Mouse (Mus musculus) neural tube, embryonic 14.5 days (tissue): Measurements from ENCODE around the gene Llcfc1. TPM values are rescaled to one million over a fixed set of nuclear protein-coding genes. Genes with fewer than 3 reads are reported as not detected.

Source experiments
- ATAC-seq: fragments of 200-750 bp; cut with Nextera tagmentation; 2 replicates; pipeline ENCODE4 v1.8.0; 2017; ENCODE audit warnings: low read depth, mild to moderate bottlenecking, moderate TSS enrichment, moderate library complexity
- H3K27ac ChIP-seq: fragments of 300-500 bp; sonication (generic); 2 replicates; pipeline ENCODE4 v1.5.1; 2014; ENCODE audit warnings: low read depth, mild to moderate bottlenecking, control low read depth, low read length, moderate library complexity, mixed read lengths
- H3K27me3 ChIP-seq: fragments of 300-500 bp; sonication (generic); 2 replicates; pipeline ENCODE4 v1.6.1; 2014; ENCODE audit warnings: low read length; ENCODE audit not compliant: control insufficient read depth, insufficient read depth
- H3K36me3 ChIP-seq: fragments of 300-500 bp; sonication (generic); 2 replicates; pipeline ENCODE4 v1.6.1; 2014; ENCODE audit warnings: low read length, mixed read lengths; ENCODE audit not compliant: control insufficient read depth, insufficient read depth
- H3K4me1 ChIP-seq: fragments of 300-500 bp; sonication (generic); 2 replicates; pipeline ENCODE4 v1.6.1; 2014; ENCODE audit warnings: low read length; ENCODE audit not compliant: control insufficient read depth, insufficient read depth
- H3K4me2 ChIP-seq: fragments of 300-500 bp; sonication (generic); 2 replicates; pipeline ENCODE4 v1.6.1; 2014; ENCODE audit warnings: mild to moderate bottlenecking, low read depth, low read length, control low read depth
- H3K4me3 ChIP-seq: fragments of 300-500 bp; sonication (generic); 2 replicates; pipeline ENCODE4 v1.5.1; 2014; ENCODE audit warnings: low read depth, low read length, control low read depth, mixed read lengths
- H3K9ac ChIP-seq: fragments of 300-500 bp; sonication (generic); replicated peaks from 2 replicates; pipeline ENCODE4 v1.6.1; 2014; ENCODE audit warnings: low read depth, mild to moderate bottlenecking, control low read depth, low read length, mixed read lengths
- H3K9me3 ChIP-seq: fragments of 300-500 bp; sonication (generic); 2 replicates; pipeline ENCODE4 v1.6.1; 2016; ENCODE audit warnings: low read length; ENCODE audit not compliant: control insufficient read depth
- WGBS: fragments of 180-500 bp; shearing (Covaris S2); extraction: QIAGEN DNeasy Blood & Tissue Kit; methylation state at CpG from one replicate; pipeline ENCODE4 v1.1.7; 2014; 5-methylcytosine and 5-hydroxymethylcytosine counted together
- polyA plus RNA-seq: library from polyadenylated mRNA; unstranded; fragments of >200 nt; fragmentation: Nextera tagmentation; extraction: Ambion mirVana; gene quantifications from 2 replicates; pipeline ENCODE4 v1.2.1, GENCODE M21; 2014

Gene Llcfc1
- polyA plus RNA-seq, result not detected in 2 replicates

- Histone ChIP-seq H3K27ac (no peak within 1 kb of the TSS), H3K4me1 (no peaks in the 10 kb centered on the region), H3K9ac (no peak within 1 kb of the TSS), H3K4me2 (no peak within 1 kb of the TSS), H3K9me3 (no peaks in the 10 kb centered on the region), H3K36me3 (no peaks in the 10 kb centered on the region), H3K27me3 (no peaks in the 10 kb centered on the region), H3K4me3 (no peak within 1 kb of the TSS)
- 84% methylated on average over 2 of the region's 2 CpGs for WGBS
- ATAC-seq, result no peak
These were observed at the start of gene Llcfc1 for GRCm38 (mm10) chr6:41684131-41684530. Llcfc1 (plus strand) TSS chr6:41684431.

GRCm38 (mm10) chr6:41635211-41635610, 49.0 kb upstream of the Llcfc1 start:
- Histone ChIP-seq H3K36me3 (no peaks in the 10 kb centered on the region), H3K27me3 (no peaks in the 10 kb centered on the region), H3K4me3 (no peak overlapping the region), H3K27ac (no peak overlapping the region), H3K9me3 (no peaks in the 10 kb centered on the region), H3K4me1 (no peaks in the 10 kb centered on the region), H3K9ac (no peak overlapping the region), H3K4me2 (no peak overlapping the region)
- WGBS, result 42% methylated on average over 1 of the region's 1 CpGs
- ATAC-seq, result no peak

DNA sequence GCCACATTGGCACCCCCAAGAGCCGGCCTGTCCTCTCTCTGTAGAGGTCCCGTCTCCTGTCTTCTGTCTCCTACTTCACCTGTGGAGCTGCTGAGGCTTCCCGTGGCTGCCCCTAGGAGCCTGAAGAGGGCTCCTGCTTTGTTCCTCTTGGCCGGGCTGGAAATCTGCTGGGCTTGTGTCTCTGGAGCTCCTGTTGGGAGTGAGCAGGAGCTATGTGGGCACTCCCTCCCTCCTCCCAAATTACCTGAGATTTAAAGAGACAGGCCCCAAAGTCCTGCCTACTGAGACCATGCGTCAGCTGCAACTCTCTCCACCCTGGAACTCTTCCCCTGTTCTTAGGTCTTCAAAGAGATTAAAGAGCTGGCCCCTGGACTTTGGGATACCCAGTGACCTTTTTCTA, 48.1 kb upstream of the Llcfc1 start, which contains the start of gene Trpv6:
Trpv6 (minus strand) TSS at position 228 of the 400 bp plus-strand sequence.
- no peaks in the 10 kb centered on the region for H3K4me1 ChIP-seq
- no peak within 1 kb of the TSS for H3K9ac ChIP-seq
- H3K4me2 ChIP-seq, result no peak within 1 kb of the TSS
- no peaks in the 10 kb centered on the region for H3K27me3 ChIP-seq
- no peaks in the 10 kb centered on the region for H3K36me3 ChIP-seq
- ATAC-seq, result no peak
- no peak within 1 kb of the TSS for H3K4me3 ChIP-seq
- no peak within 1 kb of the TSS for H3K27ac ChIP-seq
- no peaks in the 10 kb centered on the region for H3K9me3 ChIP-seq
- WGBS, result 29% methylated on average over 5 of the region's 5 CpGs

- H3K27me3 ChIP-seq, result no peaks in the 10 kb centered on the region
- H3K4me1 ChIP-seq, result no peaks in the 10 kb centered on the region
- ATAC-seq, result no peak
- no peak overlapping the region for H3K4me3 ChIP-seq
- no peak overlapping the region for H3K4me2 ChIP-seq
- no peaks in the 10 kb centered on the region for H3K36me3 ChIP-seq
- no peaks in the 10 kb centered on the region for H3K9me3 ChIP-seq
- no peak overlapping the region for H3K27ac ChIP-seq
- no peak overlapping the region for H3K9ac ChIP-seq
- 16% methylated on average over 1 of the region's 1 CpGs for WGBS
These were observed 46.8 kb upstream of the Llcfc1 start for GRCm38 (mm10) chr6:41637393-41637792.

GRCm38 (mm10) chr6:41637927-41638506, 46.2 kb upstream of the Llcfc1 start:
- H3K4me2 ChIP-seq, result no peak overlapping the region
- H3K36me3 ChIP-seq, result no peaks in the 10 kb centered on the region
- no peak overlapping the region for H3K9ac ChIP-seq
- H3K4me3 ChIP-seq, result no peak overlapping the region
- no peaks in the 10 kb centered on the region for H3K4me1 ChIP-seq
- no peaks in the 10 kb centered on the region for H3K9me3 ChIP-seq
- H3K27ac ChIP-seq, result no peak overlapping the region
- no peak for ATAC-seq
- 82% methylated on average over 6 of the region's 6 CpGs for WGBS
- no peaks in the 10 kb centered on the region for H3K27me3 ChIP-seq

- H3K4me2 ChIP-seq, result no peak overlapping the region
- H3K27ac ChIP-seq, result no peak overlapping the region
- H3K36me3 ChIP-seq, result no peaks in the 10 kb centered on the region
- no peak for ATAC-seq
- no peak overlapping the region for H3K9ac ChIP-seq
- no peaks in the 10 kb centered on the region for H3K4me1 ChIP-seq
- no peaks in the 10 kb centered on the region for H3K27me3 ChIP-seq
- H3K4me3 ChIP-seq, result no peak overlapping the region
- no peaks in the 10 kb centered on the region for H3K9me3 ChIP-seq
- WGBS, result 56% methylated on average over 3 of the region's 3 CpGs
These were observed 43.8 kb upstream of the Llcfc1 start for GRCm38 (mm10) chr6:41640449-41640848.

DNA sequence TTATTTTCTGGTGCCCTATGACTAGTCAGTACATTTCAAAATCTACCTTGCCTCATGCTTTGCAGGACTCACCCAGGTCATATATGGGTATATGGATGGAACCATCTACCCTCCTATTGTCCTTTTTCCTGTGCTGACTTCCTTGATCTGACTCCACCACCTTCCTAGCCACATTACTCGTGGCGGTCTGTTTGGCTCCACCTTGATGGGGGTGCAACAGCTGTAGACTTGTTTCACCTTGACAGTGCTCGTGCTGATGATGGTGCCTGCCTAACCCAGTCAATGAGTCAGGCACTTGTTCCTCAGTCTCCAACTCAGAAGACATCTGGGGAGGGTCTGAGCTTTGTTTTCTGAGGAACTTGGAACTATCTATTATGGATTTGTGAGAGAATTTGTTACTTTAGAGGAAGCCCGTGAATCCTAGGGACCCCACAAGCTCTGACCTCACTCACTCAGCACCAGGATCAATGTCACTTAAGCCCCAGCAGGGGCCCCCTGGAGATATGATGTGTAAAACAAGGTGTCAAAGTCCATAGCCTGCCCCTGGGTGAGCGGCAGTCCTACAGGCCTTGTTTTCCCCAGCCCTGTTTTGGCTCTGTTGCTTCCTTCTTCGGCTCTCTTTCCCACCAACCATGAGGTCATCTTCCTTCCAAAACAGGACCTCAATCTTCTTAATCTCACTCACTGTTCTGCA, 42.9 kb upstream of the Llcfc1 start:
- Histone ChIP-seq H3K27ac (no peak overlapping the region), H3K4me3 (no peak overlapping the region), H3K27me3 (no peaks in the 10 kb centered on the region), H3K9me3 (no peaks in the 10 kb centered on the region), H3K4me2 (no peak overlapping the region), H3K9ac (no peak overlapping the region), H3K4me1 (no peaks in the 10 kb centered on the region), H3K36me3 (no peaks in the 10 kb centered on the region)
- ATAC-seq, result no peak
- WGBS, result 89% methylated on average over 6 of the region's 6 CpGs

GRCm38 (mm10) chr6:41642765-41643164, 41.5 kb upstream of the Llcfc1 start:
- Histone ChIP-seq H3K9ac (no peak overlapping the region), H3K4me2 (no peak overlapping the region), H3K4me1 (no peaks in the 10 kb centered on the region), H3K36me3 (no peaks in the 10 kb centered on the region), H3K4me3 (no peak overlapping the region), H3K9me3 (no peaks in the 10 kb centered on the region), H3K27ac (no peak overlapping the region), H3K27me3 (no peaks in the 10 kb centered on the region)
- no peak for ATAC-seq
- 90% methylated on average over 4 of the region's 4 CpGs for WGBS

DNA sequence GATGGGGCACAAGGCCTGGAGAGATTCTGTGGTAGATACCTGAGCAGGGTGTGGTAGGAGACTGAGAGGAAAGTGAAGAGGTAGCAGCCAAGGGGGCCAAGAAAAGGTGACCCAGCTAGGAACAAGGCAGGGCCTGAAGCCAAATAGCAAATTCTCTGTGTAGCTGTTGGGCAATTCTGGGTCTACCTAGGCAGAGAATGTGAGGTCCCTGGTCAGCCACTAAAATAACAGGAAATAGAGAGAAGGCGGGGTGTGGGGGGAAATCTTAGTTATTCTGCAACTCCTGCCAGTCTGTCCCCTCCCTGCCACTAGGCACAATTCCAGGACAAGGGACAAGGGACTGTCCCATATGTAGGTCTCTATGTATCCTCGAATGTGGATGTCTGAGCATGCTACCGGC, 41.0 kb upstream of the Llcfc1 start:
- Histone ChIP-seq H3K9ac (no peak overlapping the region), H3K4me3 (no peak overlapping the region), H3K27me3 (no peaks in the 10 kb centered on the region), H3K4me1 (no peaks in the 10 kb centered on the region), H3K36me3 (no peaks in the 10 kb centered on the region), H3K27ac (no peak overlapping the region), H3K4me2 (no peak overlapping the region), H3K9me3 (no peaks in the 10 kb centered on the region)
- ATAC-seq, result no peak
- 94% methylated on average over 3 of the region's 3 CpGs for WGBS
